Mouse (Mus musculus): ENCODE results near the gene Cpt1c. TPM values are rescaled to one million over a fixed set of nuclear protein-coding genes. Genes with fewer than 3 reads are reported as not detected.
A peak's percentile ranks its signal among the peaks of the same experiment; 100 is the strongest.

Gene Cpt1c
- polyA plus RNA-seq, 1 experiment: 73.3 TPM

GRCm38 (mm10) chr7:44958208-44958607, 16.4 kb downstream of the Cpt1c start:
- Histone ChIP-seq H3K9me3 (replicated peaks; ENCODE audit: control insufficient read depth, insufficient read depth, low read length, poor library complexity, severe bottlenecking) (no peaks in the 10 kb centered on the region), H3K36me3 (ENCODE audit: control insufficient read depth, insufficient read depth, low read length, poor library complexity, severe bottlenecking) (peaks cover 23% of the 10 kb centered on the region), H3K27ac (ENCODE audit: insufficient read depth, low read length) (no peak overlapping the region), H3K9ac (ENCODE audit: low read depth, poor library complexity, severe bottlenecking) (no peak overlapping the region), H3K27me3 (ENCODE audit: control insufficient read depth, insufficient read depth, low read length, poor library complexity, severe bottlenecking) (no peaks in the 10 kb centered on the region), H3K4me1 (ENCODE audit: control insufficient read depth, insufficient read depth, low read length) (peaks cover 2% of the 10 kb centered on the region), H3K4me3 (ENCODE audit: low read depth, low read length) (no peak overlapping the region)
- TF ChIP-seq POLR2A (IDR thresholded peaks at IDR 0.05; ENCODE audit: insufficient read depth, low read length) (no peak), EP300 (IDR thresholded peaks at IDR 0.05; ENCODE audit: insufficient read depth, low read depth, low read length) (no peak), CTCF (IDR thresholded peaks at IDR 0.05; ENCODE audit: low read depth, low read length) (peak; percentile 34)

GRCm38 (mm10) chr7:44957183-44957835, 17.3 kb downstream of the Cpt1c start:
- no peak overlapping the region for H3K27ac ChIP-seq (ENCODE audit: insufficient read depth, low read length)
- no peaks in the 10 kb centered on the region for H3K27me3 ChIP-seq (ENCODE audit: control insufficient read depth, insufficient read depth, low read length, poor library complexity, severe bottlenecking)
- H3K4me1 ChIP-seq (ENCODE audit: control insufficient read depth, insufficient read depth, low read length): peaks cover 2% of the 10 kb centered on the region
- H3K9ac ChIP-seq (ENCODE audit: low read depth, poor library complexity, severe bottlenecking): no peak overlapping the region
- no peak overlapping the region for H3K4me3 ChIP-seq (ENCODE audit: low read depth, low read length)
- no peaks in the 10 kb centered on the region for H3K9me3 ChIP-seq (replicated peaks; ENCODE audit: control insufficient read depth, insufficient read depth, low read length, poor library complexity, severe bottlenecking)
- TF ChIP-seq EP300 (IDR thresholded peaks at IDR 0.05; ENCODE audit: insufficient read depth, low read depth, low read length) (no peak), CTCF (IDR thresholded peaks at IDR 0.05; ENCODE audit: low read depth, low read length) (no peak), POLR2A (IDR thresholded peaks at IDR 0.05; ENCODE audit: insufficient read depth, low read length) (no peak)
- H3K36me3 ChIP-seq (ENCODE audit: control insufficient read depth, insufficient read depth, low read length, poor library complexity, severe bottlenecking): peaks cover 23% of the 10 kb centered on the region

- peaks cover 14% of the 10 kb centered on the region for H3K36me3 ChIP-seq (ENCODE audit: control insufficient read depth, insufficient read depth, low read length, poor library complexity, severe bottlenecking)
- TF ChIP-seq CTCF (IDR thresholded peaks at IDR 0.05; ENCODE audit: low read depth, low read length) (no peak), POLR2A (IDR thresholded peaks at IDR 0.05; ENCODE audit: insufficient read depth, low read length) (no peak), EP300 (IDR thresholded peaks at IDR 0.05; ENCODE audit: insufficient read depth, low read depth, low read length) (no peak)
- H3K4me1 ChIP-seq (ENCODE audit: control insufficient read depth, insufficient read depth, low read length): peaks cover 2% of the 10 kb centered on the region
- no peak overlapping the region for H3K4me3 ChIP-seq (ENCODE audit: low read depth, low read length)
- H3K27ac ChIP-seq (ENCODE audit: insufficient read depth, low read length): no peak overlapping the region
- no peaks in the 10 kb centered on the region for H3K27me3 ChIP-seq (ENCODE audit: control insufficient read depth, insufficient read depth, low read length, poor library complexity, severe bottlenecking)
- no peaks in the 10 kb centered on the region for H3K9me3 ChIP-seq (replicated peaks; ENCODE audit: control insufficient read depth, insufficient read depth, low read length, poor library complexity, severe bottlenecking)
- H3K9ac ChIP-seq (ENCODE audit: low read depth, poor library complexity, severe bottlenecking): no peak overlapping the region
These were observed 18.4 kb downstream of the Cpt1c start for GRCm38 (mm10) chr7:44956266-44956665.

GRCm38 (mm10) chr7:44955628-44956027, 19.0 kb downstream of the Cpt1c start:
- H3K9me3 ChIP-seq (replicated peaks; ENCODE audit: control insufficient read depth, insufficient read depth, low read length, poor library complexity, severe bottlenecking): no peaks in the 10 kb centered on the region
- H3K27ac ChIP-seq (ENCODE audit: insufficient read depth, low read length): no peak overlapping the region
- H3K4me3 ChIP-seq (ENCODE audit: low read depth, low read length): no peak overlapping the region
- no peaks in the 10 kb centered on the region for H3K27me3 ChIP-seq (ENCODE audit: control insufficient read depth, insufficient read depth, low read length, poor library complexity, severe bottlenecking)
- H3K4me1 ChIP-seq (ENCODE audit: control insufficient read depth, insufficient read depth, low read length): peaks cover 2% of the 10 kb centered on the region
- peaks cover 10% of the 10 kb centered on the region; the same call in 1 of the 2 replicates for H3K36me3 ChIP-seq (ENCODE audit: control insufficient read depth, insufficient read depth, low read length, poor library complexity, severe bottlenecking)
- no peak overlapping the region for H3K9ac ChIP-seq (ENCODE audit: low read depth, poor library complexity, severe bottlenecking)
- TF ChIP-seq EP300 (IDR thresholded peaks at IDR 0.05; ENCODE audit: insufficient read depth, low read depth, low read length) (no peak), CTCF (IDR thresholded peaks at IDR 0.05; ENCODE audit: low read depth, low read length) (peak; percentile 41), POLR2A (IDR thresholded peaks at IDR 0.05; ENCODE audit: insufficient read depth, low read length) (no peak)

GRCm38 (mm10) chr7:44954091-44954885, 20.4 kb downstream of the Cpt1c start:
- no peak overlapping the region for H3K4me3 ChIP-seq (ENCODE audit: low read depth, low read length)
- H3K36me3 ChIP-seq (ENCODE audit: control insufficient read depth, insufficient read depth, low read length, poor library complexity, severe bottlenecking): peaks cover 7% of the 10 kb centered on the region; the same call in 1 of the 2 replicates
- H3K9me3 ChIP-seq (replicated peaks; ENCODE audit: control insufficient read depth, insufficient read depth, low read length, poor library complexity, severe bottlenecking): no peaks in the 10 kb centered on the region
- TF ChIP-seq CTCF (IDR thresholded peaks at IDR 0.05; ENCODE audit: low read depth, low read length): no peak
- no peak for TF ChIP-seq POLR2A (IDR thresholded peaks at IDR 0.05; ENCODE audit: insufficient read depth, low read length)
- no peak for TF ChIP-seq EP300 (IDR thresholded peaks at IDR 0.05; ENCODE audit: insufficient read depth, low read depth, low read length)
- H3K9ac ChIP-seq (ENCODE audit: low read depth, poor library complexity, severe bottlenecking): no peak overlapping the region
- peaks cover 2% of the 10 kb centered on the region for H3K4me1 ChIP-seq (ENCODE audit: control insufficient read depth, insufficient read depth, low read length)
- H3K27ac ChIP-seq (ENCODE audit: insufficient read depth, low read length): no peak overlapping the region
- no peaks in the 10 kb centered on the region for H3K27me3 ChIP-seq (ENCODE audit: control insufficient read depth, insufficient read depth, low read length, poor library complexity, severe bottlenecking)

- no peak for TF ChIP-seq CTCF (IDR thresholded peaks at IDR 0.05; ENCODE audit: low read depth, low read length)
- no peak for TF ChIP-seq POLR2A (IDR thresholded peaks at IDR 0.05; ENCODE audit: insufficient read depth, low read length)
- no peak for TF ChIP-seq EP300 (IDR thresholded peaks at IDR 0.05; ENCODE audit: insufficient read depth, low read depth, low read length)
- peaks cover 2% of the 10 kb centered on the region for H3K4me1 ChIP-seq (ENCODE audit: control insufficient read depth, insufficient read depth, low read length)
- 0 out of 2 replicates have a peak, but pooled peaks cover under 1% of the 10 kb centered on the region for H3K36me3 ChIP-seq (ENCODE audit: control insufficient read depth, insufficient read depth, low read length, poor library complexity, severe bottlenecking)
- no peak overlapping the region for H3K27ac ChIP-seq (ENCODE audit: insufficient read depth, low read length)
- no peaks in the 10 kb centered on the region for H3K9me3 ChIP-seq (replicated peaks; ENCODE audit: control insufficient read depth, insufficient read depth, low read length, poor library complexity, severe bottlenecking)
- 0 out of 2 replicates have a peak overlapping the region, but pooled peaks have one; percentile 4 for H3K4me3 ChIP-seq (ENCODE audit: low read depth, low read length)
- no peaks in the 10 kb centered on the region for H3K27me3 ChIP-seq (ENCODE audit: control insufficient read depth, insufficient read depth, low read length, poor library complexity, severe bottlenecking)
- H3K9ac ChIP-seq (ENCODE audit: low read depth, poor library complexity, severe bottlenecking): 0 out of 2 replicates have a peak overlapping the region, but pooled peaks have one; percentile 11
These were observed 21.1 kb downstream of the Cpt1c start for GRCm38 (mm10) chr7:44953561-44953960.
